Mouse (Mus musculus): Measurements from ENCODE around the gene Tshz2. TPM values are rescaled to one million over a fixed set of nuclear protein-coding genes. Genes with fewer than 3 reads are reported as not detected.

The Tshz2 gene
- polyA plus RNA-seq, 1 experiment from 2014 or later, result 1.0 TPM

GRCm38 (mm10) chr2:170070641-170071241 lies 437.9 kb downstream of the Tshz2 start:
- H3K4me2 ChIP-seq (ENCODE audit: low read depth, low read length), result no peak overlapping the region
- H3K4me1 ChIP-seq (ENCODE audit: control insufficient read depth, low read depth, low read length), result no peaks in the 10 kb centered on the region
- no peaks in the 10 kb centered on the region for H3K9me3 ChIP-seq (replicated peaks; ENCODE audit: control insufficient read depth, low read length)
- H3K4me3 ChIP-seq (ENCODE audit: low read depth, low read length), result no peak overlapping the region
- H3K27me3 ChIP-seq (ENCODE audit: control insufficient read depth, insufficient read depth, low read depth, low read length), result no peaks in the 10 kb centered on the region
- no peak overlapping the region for H3K9ac ChIP-seq (ENCODE audit: low read depth, low read length)
- H3K36me3 ChIP-seq (ENCODE audit: control insufficient read depth, insufficient read depth), result no peaks in the 10 kb centered on the region
- H3K27ac ChIP-seq (ENCODE audit: low read length), result no peak overlapping the region
- WGBS (ENCODE audit: insufficient replicate concordance), result 27% methylated on average over 15 of the region's 15 CpGs
- no peak for ATAC-seq (ENCODE audit: low read depth)

- no peaks in the 10 kb centered on the region for H3K36me3 ChIP-seq (ENCODE audit: control insufficient read depth, insufficient read depth)
- H3K27ac ChIP-seq (ENCODE audit: low read length), result no peak overlapping the region
- H3K27me3 ChIP-seq (ENCODE audit: control insufficient read depth, insufficient read depth, low read depth, low read length), result no peaks in the 10 kb centered on the region
- H3K4me3 ChIP-seq (ENCODE audit: low read depth, low read length), result no peak overlapping the region
- ATAC-seq (ENCODE audit: low read depth), result no peak
- no peaks in the 10 kb centered on the region for H3K9me3 ChIP-seq (replicated peaks; ENCODE audit: control insufficient read depth, low read length)
- H3K4me2 ChIP-seq (ENCODE audit: low read depth, low read length), result no peak overlapping the region
- no peak overlapping the region for H3K9ac ChIP-seq (ENCODE audit: low read depth, low read length)
- WGBS (ENCODE audit: insufficient replicate concordance), result 66% methylated on average over 6 of the region's 6 CpGs
- no peaks in the 10 kb centered on the region for H3K4me1 ChIP-seq (ENCODE audit: control insufficient read depth, low read depth, low read length)
Observed at GRCm38 (mm10) chr2:170076941-170077490, 444.2 kb downstream of the Tshz2 start.

GRCm38 (mm10) chr2:170078041-170078440 lies 445.2 kb downstream of the Tshz2 start:
- H3K27ac ChIP-seq (ENCODE audit: low read length), result no peak overlapping the region
- no peak overlapping the region for H3K9ac ChIP-seq (ENCODE audit: low read depth, low read length)
- no peaks in the 10 kb centered on the region for H3K4me1 ChIP-seq (ENCODE audit: control insufficient read depth, low read depth, low read length)
- no peaks in the 10 kb centered on the region for H3K36me3 ChIP-seq (ENCODE audit: control insufficient read depth, insufficient read depth)
- no peaks in the 10 kb centered on the region for H3K9me3 ChIP-seq (replicated peaks; ENCODE audit: control insufficient read depth, low read length)
- no peak for ATAC-seq (ENCODE audit: low read depth)
- no peaks in the 10 kb centered on the region for H3K27me3 ChIP-seq (ENCODE audit: control insufficient read depth, insufficient read depth, low read depth, low read length)
- H3K4me2 ChIP-seq (ENCODE audit: low read depth, low read length), result no peak overlapping the region
- WGBS (ENCODE audit: insufficient replicate concordance), result 49% methylated on average over 10 of the region's 10 CpGs
- H3K4me3 ChIP-seq (ENCODE audit: low read depth, low read length), result no peak overlapping the region

- Histone ChIP-seq H3K4me3 (ENCODE audit: low read depth, low read length) (no peak overlapping the region), H3K27me3 (ENCODE audit: control insufficient read depth, insufficient read depth, low read depth, low read length) (no peaks in the 10 kb centered on the region), H3K9me3 (replicated peaks; ENCODE audit: control insufficient read depth, low read length) (no peaks in the 10 kb centered on the region), H3K36me3 (ENCODE audit: control insufficient read depth, insufficient read depth) (no peaks in the 10 kb centered on the region), H3K27ac (ENCODE audit: low read length) (no peak overlapping the region), H3K9ac (ENCODE audit: low read depth, low read length) (no peak overlapping the region), H3K4me2 (ENCODE audit: low read depth, low read length) (no peak overlapping the region), H3K4me1 (ENCODE audit: control insufficient read depth, low read depth, low read length) (no peaks in the 10 kb centered on the region)
- no peak for ATAC-seq (ENCODE audit: low read depth)
- 41% methylated on average over 15 of the region's 15 CpGs for WGBS (ENCODE audit: insufficient replicate concordance)
Observed at GRCm38 (mm10) chr2:170078442-170079017, 445.7 kb downstream of the Tshz2 start.

- Histone ChIP-seq H3K27ac (ENCODE audit: low read length) (no peak overlapping the region), H3K36me3 (ENCODE audit: control insufficient read depth, insufficient read depth) (no peaks in the 10 kb centered on the region)
- ATAC-seq (ENCODE audit: low read depth), result no peak
Observed at GRCm38 (mm10) chr2:170091563-170092443, 459.0 kb downstream of the Tshz2 start.

GRCm38 (mm10) chr2:170094220-170094619 lies 461.4 kb downstream of the Tshz2 start:
- Histone ChIP-seq H3K9ac (ENCODE audit: low read depth, low read length) (no peak overlapping the region), H3K27me3 (ENCODE audit: control insufficient read depth, insufficient read depth, low read depth, low read length) (no peaks in the 10 kb centered on the region), H3K4me2 (ENCODE audit: low read depth, low read length) (no peak overlapping the region), H3K27ac (ENCODE audit: low read length) (no peak overlapping the region), H3K4me1 (ENCODE audit: control insufficient read depth, low read depth, low read length) (no peaks in the 10 kb centered on the region), H3K9me3 (replicated peaks; ENCODE audit: control insufficient read depth, low read length) (no peaks in the 10 kb centered on the region), H3K4me3 (ENCODE audit: low read depth, low read length) (no peak overlapping the region), H3K36me3 (ENCODE audit: control insufficient read depth, insufficient read depth) (no peaks in the 10 kb centered on the region)
- WGBS (ENCODE audit: insufficient replicate concordance), result 73% methylated on average over 17 of the region's 17 CpGs
- no peak for ATAC-seq (ENCODE audit: low read depth)

More at GRCm38 (mm10) chr2:170091563-170092443, 459.0 kb downstream of the Tshz2 start:
- no peaks in the 10 kb centered on the region for H3K9me3 ChIP-seq (replicated peaks; ENCODE audit: control insufficient read depth, low read length)
- no peak overlapping the region for H3K4me2 ChIP-seq (ENCODE audit: low read depth, low read length)
- no peak overlapping the region for H3K4me3 ChIP-seq (ENCODE audit: low read depth, low read length)
- peaks cover 15% of the 10 kb centered on the region for H3K4me1 ChIP-seq (ENCODE audit: control insufficient read depth, low read depth, low read length)
- H3K9ac ChIP-seq (ENCODE audit: low read depth, low read length), result no peak overlapping the region
- 54% methylated on average over 10 of the region's 10 CpGs for whole genome bisulfite sequencing (ENCODE audit: insufficient replicate concordance)
- no peaks in the 10 kb centered on the region for H3K27me3 ChIP-seq (ENCODE audit: control insufficient read depth, insufficient read depth, low read depth, low read length)

- Histone ChIP-seq H3K9ac (ENCODE audit: low read depth, low read length) (no peak overlapping the region), H3K4me3 (ENCODE audit: low read depth, low read length) (no peak overlapping the region), H3K27me3 (ENCODE audit: control insufficient read depth, insufficient read depth, low read depth, low read length) (no peaks in the 10 kb centered on the region), H3K4me2 (ENCODE audit: low read depth, low read length) (no peak overlapping the region), H3K9me3 (replicated peaks; ENCODE audit: control insufficient read depth, low read length) (no peaks in the 10 kb centered on the region), H3K27ac (ENCODE audit: low read length) (no peak overlapping the region), H3K4me1 (ENCODE audit: control insufficient read depth, low read depth, low read length) (no peaks in the 10 kb centered on the region), H3K36me3 (ENCODE audit: control insufficient read depth, insufficient read depth) (no peaks in the 10 kb centered on the region)
- WGBS (ENCODE audit: insufficient replicate concordance), result 80% methylated on average over 9 of the region's 9 CpGs
- ATAC-seq (ENCODE audit: low read depth), result peak; percentile 59
Observed at GRCm38 (mm10) chr2:170094871-170095270, 462.1 kb downstream of the Tshz2 start.

GRCm38 (mm10) chr2:170101132-170101531 lies 468.3 kb downstream of the Tshz2 start:
- ATAC-seq (ENCODE audit: low read depth), result peak; percentile 33; the same call in 1 of the 2 replicates
- no peak overlapping the region for H3K27ac ChIP-seq (ENCODE audit: low read length)
- no peak overlapping the region for H3K4me2 ChIP-seq (ENCODE audit: low read depth, low read length)
- no peaks in the 10 kb centered on the region for H3K27me3 ChIP-seq (ENCODE audit: control insufficient read depth, insufficient read depth, low read depth, low read length)
- H3K4me3 ChIP-seq (ENCODE audit: low read depth, low read length), result no peak overlapping the region
- H3K36me3 ChIP-seq (ENCODE audit: control insufficient read depth, insufficient read depth), result no peaks in the 10 kb centered on the region
- H3K4me1 ChIP-seq (ENCODE audit: control insufficient read depth, low read depth, low read length), result no peaks in the 10 kb centered on the region
- 1% methylated on average over 12 of the region's 12 CpGs for WGBS (ENCODE audit: insufficient replicate concordance)
- H3K9ac ChIP-seq (ENCODE audit: low read depth, low read length), result no peak overlapping the region
- H3K9me3 ChIP-seq (replicated peaks; ENCODE audit: control insufficient read depth, low read length), result no peaks in the 10 kb centered on the region

Data from liver, embryonic 16.5 days (tissue).